Mouse (Mus musculus) liver, embryonic 14.5 days (tissue): ENCODE measurements around the gene Isg20l2.

Source experiments
- CTCF ChIP-seq: IDR thresholded peaks from 2 replicates; pipeline ENCODE4 v1.5.1; 2016; ENCODE audit warnings: antibody characterized with exemption, low read depth, control low read depth
- EP300 ChIP-seq: IDR thresholded peaks from 2 replicates; pipeline ENCODE4 v1.6.1; 2016; ENCODE audit warnings: antibody characterized with exemption, low read depth

DNA sequence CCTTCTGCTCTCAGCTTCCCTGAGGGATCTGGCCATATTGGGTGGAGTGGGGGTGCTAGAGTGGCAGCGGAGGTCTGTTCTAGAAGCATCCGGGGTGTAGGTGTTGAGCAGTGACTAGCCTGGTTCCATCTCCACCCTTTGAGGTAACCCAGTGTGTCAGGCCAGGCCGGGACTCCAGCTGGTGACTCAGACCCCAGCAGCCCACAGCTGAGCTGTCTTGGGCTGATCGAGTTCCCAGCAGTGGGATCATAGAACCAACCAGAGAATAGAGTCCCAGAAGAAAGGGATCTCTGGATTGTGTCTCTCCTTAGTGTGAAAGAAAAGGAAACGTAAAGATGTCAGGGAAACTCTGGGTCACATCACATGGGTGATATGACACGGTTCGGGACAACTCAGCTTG lies 29.3 kb downstream of the Isg20l2 start:
- TF ChIP-seq CTCF (no peak), EP300 (no peak)
